Mouse (Mus musculus): ENCODE results near the gene Trim65. TPM values are rescaled to one million over a fixed set of nuclear protein-coding genes. Genes with fewer than 3 reads are reported as not detected.

Trim65 gene
- total and polyA plus RNA-seq, 3 experiments: 0.66 to 2.0 (median 1.4) TPM

DNA sequence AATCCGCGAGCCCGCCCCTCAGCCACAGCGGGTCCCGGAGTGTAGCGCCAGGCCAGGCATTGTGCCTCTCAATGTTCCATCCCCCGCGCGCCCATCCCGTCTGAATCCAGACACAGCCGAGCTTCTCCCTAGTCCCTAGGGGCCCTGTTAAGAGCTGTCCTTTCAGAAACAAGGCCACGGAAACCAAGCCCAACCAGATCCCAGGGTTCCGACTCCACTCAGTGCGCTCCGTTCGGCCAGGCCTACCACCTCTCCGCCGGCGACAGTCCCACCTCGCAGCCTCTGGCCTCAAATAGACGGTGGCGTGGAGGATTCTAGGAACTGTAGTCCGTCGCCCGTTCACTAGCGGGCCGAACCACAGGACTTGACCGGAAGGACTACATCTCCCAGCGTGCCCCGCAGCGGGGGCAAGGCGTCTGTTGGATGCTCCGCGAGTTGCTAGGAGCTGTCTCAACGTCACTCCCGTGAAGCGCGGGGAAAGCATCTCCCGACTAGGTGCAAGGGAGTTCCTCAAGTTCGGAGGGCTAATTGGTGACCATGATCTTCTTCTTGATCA lies 37.0 kb upstream of the Trim65 start, which contains the start of gene Fbf1:
Gene Fbf1, minus strand, starts transcription at position 283 of the 556 bp plus-strand sequence.
- in situ Hi-C loops (cut with MboI; ENCODE audit: low pct_ligation_motif_present, low pct_unique_long_range_greater_than_20kb, low sequenced_read_pairs): no loop called here
- Histone ChIP-seq H3K4me2 (ENCODE audit: insufficient read depth, low read depth, poor library complexity, severe bottlenecking) (peak within 1 kb of the TSS; percentile 85), H3K4me1 (ENCODE audit: control insufficient read depth in 1 of 2, insufficient read depth in 2 of 2) (peaks cover 0 to 29% of the 10 kb centered on the region in 2 experiments; a peak in 3 of 4 replicates), H3K27ac (ENCODE audit: insufficient read depth, low read depth) (no peak within 1 kb of the TSS), H3K79me2 (replicated peaks; ENCODE audit: control insufficient read depth, extremely low read depth, insufficient read depth, poor library complexity, severe bottlenecking) (peaks cover 6% of the 10 kb centered on the region; the same call in 1 of the 2 replicates), H3K9ac (ENCODE audit: insufficient read depth, low read depth) (peak within 1 kb of the TSS; percentile 71), H3K9me3 (replicated peaks; ENCODE audit: low read length) (no peaks in the 10 kb centered on the region), H3K27me3 (replicated peaks) (no peaks in the 10 kb centered on the region), H3K4me3 (replicated peaks in 1 of 3; ENCODE audit: low read depth in 2 of 3, low read length in 2 of 3, poor library complexity in 1 of 3) (peak within 1 kb of the TSS; percentile 67 to 75 (median 67)), H3K36me3 (replicated peaks in 1 of 2; ENCODE audit: control insufficient read depth in 1 of 2, insufficient read depth in 1 of 2, low read length in 1 of 2) (peaks cover 18 to 54% of the 10 kb centered on the region in 2 experiments)
- dilution Hi-C loops (cut with MboI; ENCODE audit: extremely low pct_ligation_motif_present, extremely low pct_unique_long_range_greater_than_20kb, low sequenced_read_pairs): no loop called here
- TF ChIP-seq POLR2AphosphoS2 (IDR thresholded peaks at IDR 0.05; ENCODE audit: low read depth, low read length): peak; percentile 69; the same call in 1 of the 2 replicates
- TF ChIP-seq MXI1 (IDR thresholded peaks at IDR 0.05; ENCODE audit: low read depth, low read length): peak; percentile 95
- TF ChIP-seq SMC3 (IDR thresholded peaks at IDR 0.05; ENCODE audit: low read depth, low read length): no peak
- TF ChIP-seq KAT2A (IDR thresholded peaks at IDR 0.05; ENCODE audit: insufficient replicate concordance, low read length): peak; percentile 97; the same call in 1 of the 2 replicates
- no peak for TF ChIP-seq ZKSCAN1 (IDR thresholded peaks at IDR 0.05; ENCODE audit: borderline replicate concordance, low read depth, low read length)
- peak; percentile 86 for TF ChIP-seq MAX (IDR thresholded peaks at IDR 0.05; ENCODE audit: low read length)
- TF ChIP-seq JUN (IDR thresholded peaks at IDR 0.05; ENCODE audit: insufficient read depth, low read depth, low read length): no peak
- TF ChIP-seq USF2 (conservative IDR thresholded peaks at IDR 0.05; ENCODE audit: low read depth, low read length): no peak
- TF ChIP-seq USF1 (IDR thresholded peaks at IDR 0.05; ENCODE audit: low read depth, low read length): no peak
- TF ChIP-seq MAFK (IDR thresholded peaks at IDR 0.05; ENCODE audit: insufficient replicate concordance, low read length): no peak
- TF ChIP-seq PAX5 (IDR thresholded peaks at IDR 0.05; ENCODE audit: low read length): no peak
- TF ChIP-seq ZMIZ1 (IDR thresholded peaks at IDR 0.05; ENCODE audit: low read depth, low read length): peak; percentile 96; the same call in 1 of the 2 replicates
- no peak for TF ChIP-seq RAD21 (IDR thresholded peaks at IDR 0.05; ENCODE audit: low read depth, low read length)
- TF ChIP-seq CHD1 (IDR thresholded peaks at IDR 0.05; ENCODE audit: low read depth, low read length): no peak
- TF ChIP-seq CTCF (conservative IDR thresholded peaks at IDR 0.05 in 1 of 2, IDR thresholded peaks at IDR 0.05 in 1 of 2; ENCODE audit: low read depth in 2 of 2, low read length in 2 of 2): no peak
- peak; percentile 96 for TF ChIP-seq SIN3A (IDR thresholded peaks at IDR 0.05; ENCODE audit: low read length)
- no peak for TF ChIP-seq TBP (conservative IDR thresholded peaks at IDR 0.05; ENCODE audit: low read depth, low read length)
- no peak for TF ChIP-seq JUND (conservative IDR thresholded peaks at IDR 0.05; ENCODE audit: low read depth, low read length)
- no peak for TF ChIP-seq ZNF384 (IDR thresholded peaks at IDR 0.05; ENCODE audit: low read depth, low read length)
- TF ChIP-seq IRF4 (IDR thresholded peaks at IDR 0.05; ENCODE audit: low read depth, low read length): peak; percentile 77; the same call in 1 of the 2 replicates
- peak; percentile 53 for TF ChIP-seq BHLHE40 (IDR thresholded peaks at IDR 0.05; ENCODE audit: low read depth, low read length)
- peak; percentile 79; the same call in 1 of the 2 replicates for TF ChIP-seq GABPA (IDR thresholded peaks at IDR 0.05; ENCODE audit: insufficient replicate concordance, low read depth, low read length)
- peak; percentile 99 for TF ChIP-seq HCFC1 (IDR thresholded peaks at IDR 0.05; ENCODE audit: low read depth, low read length)
- TF ChIP-seq CHD2 (IDR thresholded peaks at IDR 0.05; ENCODE audit: low read length): no peak; the same call in 1 of the 2 replicates
- TF ChIP-seq EP300 (IDR thresholded peaks at IDR 0.05; ENCODE audit: low read length): no peak
- peak; percentile 88 for TF ChIP-seq MEF2A (IDR thresholded peaks at IDR 0.05; ENCODE audit: borderline replicate concordance, low read depth, low read length)
- peak; percentile 82 for TF ChIP-seq TCF12 (IDR thresholded peaks at IDR 0.05; ENCODE audit: low read depth, low read length)
- peak; percentile 66; the same call in 1 of the 2 replicates for TF ChIP-seq RCOR1 (conservative IDR thresholded peaks at IDR 0.05; ENCODE audit: low read depth, low read length)
- no peak for TF ChIP-seq ETS1 (conservative IDR thresholded peaks at IDR 0.05; ENCODE audit: low read depth, low read length)
- peak; percentile 84 for TF ChIP-seq MYC (IDR thresholded peaks at IDR 0.05; ENCODE audit: low read depth, low read length)
- TF ChIP-seq E2F4 (IDR thresholded peaks at IDR 0.05; ENCODE audit: insufficient replicate concordance, low read depth, low read length): 0 out of 2 replicates have a peak, but pooled peaks have one; percentile 5
- peak; percentile 100 for TF ChIP-seq MAZ (IDR thresholded peaks at IDR 0.05; ENCODE audit: low read depth, low read length)
- peak; percentile 91 for TF ChIP-seq POLR2A (IDR thresholded peaks at IDR 0.05; ENCODE audit: low read depth, low read length)
- TF ChIP-seq NELFE (IDR thresholded peaks at IDR 0.05; ENCODE audit: low read depth, low read length): peak; percentile 93
- peak; percentile 67 for TF ChIP-seq NRF1 (IDR thresholded peaks at IDR 0.05; ENCODE audit: low read depth, low read length)
- peak; percentile 74; the same call in 1 of the 2 replicates for TF ChIP-seq UBTF (IDR thresholded peaks at IDR 0.05; ENCODE audit: low read depth, low read length)
- TF ChIP-seq ELF1 (IDR thresholded peaks at IDR 0.05; ENCODE audit: low read depth, low read length): peak; percentile 97
- no peak for TF ChIP-seq ZC3H11A (IDR thresholded peaks at IDR 0.05; ENCODE audit: low read depth, low read length)
- DNase-seq (ENCODE audit: extremely low read depth): peak; percentile 98
